Mouse (Mus musculus): ENCODE data around the gene Wdr37.

- TF ChIP-seq CTCF (IDR thresholded peaks at IDR 0.05; ENCODE audit: borderline replicate concordance, insufficient read depth, low read length) (no peak), POLR2A (IDR thresholded peaks at IDR 0.05; ENCODE audit: low read depth, low read length) (peak; percentile 63)
Observed at GRCm38 (mm10) chr13:8871314-8871962, at the start of gene Wdr37.
